Comparison of ENCODE assay signal across 28 mouse cellular contexts in genomic region chr7:28897661-28898060, GRCm38 (mm10). TPM values are rescaled to one million over a fixed set of nuclear protein-coding genes. Genes with fewer than 3 reads are reported as not detected.
"Had no signal": no experiment of that assay in that cellular context is flagged by ENCODE, and none has a peak within 500 bp of the region (broad histone marks: within the 10 kb centered on the region; RNA-seq: fewer than 3 reads in every experiment).

No protein-coding gene starts in this region.

- ATAC-seq: forebrain, embryonic 13.5 days; forebrain, embryonic 14.5 days; forebrain, embryonic 15.5 days; forebrain, embryonic 16.5 days; forebrain, postnatal 0 days had no signal

- H3K4me3 ChIP-seq: embryonic facial prominence, embryonic 10.5 days; embryonic facial prominence, embryonic 12.5 days; embryonic facial prominence, embryonic 13.5 days; embryonic facial prominence, embryonic 15.5 days; erythroblast, embryonic 14.5 days; forebrain, embryonic 10.5 days; forebrain, embryonic 12.5 days; forebrain, embryonic 13.5 days; forebrain, embryonic 15.5 days; gastrocnemius, adult 2 months; heart, adult 2 months had no signal

- H3K27ac ChIP-seq: embryonic facial prominence, embryonic 10.5 days; embryonic facial prominence, embryonic 12.5 days; embryonic facial prominence, embryonic 13.5 days; embryonic facial prominence, embryonic 15.5 days; forebrain, embryonic 10.5 days; forebrain, embryonic 12.5 days; forebrain, embryonic 13.5 days; forebrain, embryonic 15.5 days; gastrocnemius, adult 2 months; heart, adult 2 months had no signal

- DNase-seq: cerebellum, adult 2 months; cerebellum, adult 8-10 months; cerebellum, adult 9-10 months; cerebellum, adult 9-11 months; cerebellum, postnatal 10 days; cerebellum, postnatal 14 days; cerebellum, postnatal 25 days; cerebellum, postnatal 36 days; embryo, embryonic 11 days; forebrain, postnatal 0 days; gastrocnemius, adult 2 months; gastrocnemius, postnatal 10 days; gastrocnemius, postnatal 14 days; gastrocnemius, postnatal 25 days; gastrocnemius, postnatal 36 days; heart, adult 18-20 months; heart, adult 2 months had no signal

- H3K9me3 ChIP-seq: embryonic facial prominence, embryonic 10.5 days; embryonic facial prominence, embryonic 12.5 days; embryonic facial prominence, embryonic 13.5 days; embryonic facial prominence, embryonic 15.5 days; forebrain, embryonic 10.5 days; forebrain, embryonic 12.5 days; forebrain, embryonic 13.5 days; forebrain, embryonic 15.5 days had no signal

- H3K27me3 ChIP-seq: embryonic facial prominence, embryonic 12.5 days; embryonic facial prominence, embryonic 13.5 days; embryonic facial prominence, embryonic 15.5 days; forebrain, embryonic 12.5 days; forebrain, embryonic 13.5 days; forebrain, embryonic 15.5 days had no signal

- H3K4me2 ChIP-seq: embryonic facial prominence, embryonic 12.5 days; embryonic facial prominence, embryonic 13.5 days; embryonic facial prominence, embryonic 15.5 days; forebrain, embryonic 12.5 days; forebrain, embryonic 13.5 days; forebrain, embryonic 15.5 days had no signal

- H3K9ac ChIP-seq: embryonic facial prominence, embryonic 12.5 days; embryonic facial prominence, embryonic 13.5 days; embryonic facial prominence, embryonic 15.5 days; forebrain, embryonic 12.5 days; forebrain, embryonic 13.5 days; forebrain, embryonic 15.5 days; forebrain, postnatal 0 days had no signal

- H3K4me1 ChIP-seq: embryonic facial prominence, embryonic 12.5 days; forebrain, embryonic 12.5 days; forebrain, embryonic 13.5 days; forebrain, embryonic 15.5 days had no signal

RNA-seq across cellular contexts. Expression of gene Capn12, which starts 16.4 kb away (rescaled TPM):
- polyA plus RNA-seq: erythroblast, embryonic 14.5 days had no signal

RNA-seq across cellular contexts. Expression of gene Lgals7, which starts 34.0 kb away (rescaled TPM):
- polyA plus RNA-seq: cerebellum, adult 2 months; erythroblast, embryonic 14.5 days had no signal
